Mouse (Mus musculus) intestine, postnatal 0 days (tissue): ENCODE data around the gene Astn1. TPM values are rescaled to one million over a fixed set of nuclear protein-coding genes. Genes with fewer than 3 reads are reported as not detected.

Source experiments
- ATAC-seq: fragments of 200-750 bp; cut with Nextera tagmentation; 2 replicates; pipeline ENCODE4 v1.8.0; 2017; ENCODE audit warnings: mild to moderate bottlenecking, moderate TSS enrichment, moderate library complexity
- H3K27ac ChIP-seq: fragments of 300-500 bp; sonication (generic); 2 replicates; pipeline ENCODE4 v1.5.1; 2014; ENCODE audit warnings: mild to moderate bottlenecking, low read depth, low read length, moderate library complexity
- H3K27me3 ChIP-seq: fragments of 300-500 bp; sonication (generic); replicated peaks from 2 replicates; pipeline ENCODE4 v1.6.1; 2014; ENCODE audit warnings: low read length, mixed read lengths; ENCODE audit not compliant: control insufficient read depth, insufficient read depth
- H3K36me3 ChIP-seq: fragments of 300-500 bp; sonication (generic); 2 replicates; pipeline ENCODE4 v1.6.1; 2014; ENCODE audit warnings: mild to moderate bottlenecking, moderate library complexity; ENCODE audit not compliant: control insufficient read depth, insufficient read depth
- H3K4me1 ChIP-seq: fragments of 300-500 bp; sonication (generic); replicated peaks from 2 replicates; pipeline ENCODE4 v1.6.1; 2014; ENCODE audit warnings: antibody characterized with exemption, low read length, mixed read lengths; ENCODE audit not compliant: control insufficient read depth, insufficient read depth
- H3K4me2 ChIP-seq: fragments of 300-500 bp; sonication (generic); replicated peaks from 2 replicates; pipeline ENCODE4 v1.6.1; 2014; ENCODE audit warnings: low read depth, mild to moderate bottlenecking, moderate library complexity
- H3K4me3 ChIP-seq: fragments of 300-500 bp; sonication (generic); 2 replicates; pipeline ENCODE4 v1.5.1; 2014; ENCODE audit warnings: low read depth, low read length
- H3K9ac ChIP-seq: fragments of 300-500 bp; sonication (generic); 2 replicates; pipeline ENCODE4 v1.6.1; 2014; ENCODE audit warnings: mild to moderate bottlenecking, low read depth, low read length
- H3K9me3 ChIP-seq: fragments of 300-500 bp; sonication (generic); 2 replicates; pipeline ENCODE4 v1.6.1; 2016; ENCODE audit warnings: mixed run types; ENCODE audit not compliant: control insufficient read depth
- CTCF ChIP-seq: sonication (generic); IDR thresholded peaks from 2 replicates; pipeline ENCODE4 v1.5.1; 2016; ENCODE audit warnings: low read depth, mild to moderate bottlenecking, control low read depth, antibody characterized with exemption, moderate library complexity
- WGBS: fragments of 180-500 bp; shearing (Covaris S2); extraction: QIAGEN DNeasy Blood & Tissue Kit; methylation state at CpG from one replicate; pipeline ENCODE4 v1.1.7; 2014; 5-methylcytosine and 5-hydroxymethylcytosine counted together
- polyA plus RNA-seq: library from polyadenylated mRNA; unstranded; fragments of >200 nt; fragmentation: Nextera tagmentation; extraction: Ambion mirVana; gene quantifications from 2 replicates; pipeline ENCODE4 v1.2.1, GENCODE M21; 2015

Astn1 gene
- polyA plus RNA-seq, 1 experiment from 2014 or later: 0.48 TPM

DNA sequence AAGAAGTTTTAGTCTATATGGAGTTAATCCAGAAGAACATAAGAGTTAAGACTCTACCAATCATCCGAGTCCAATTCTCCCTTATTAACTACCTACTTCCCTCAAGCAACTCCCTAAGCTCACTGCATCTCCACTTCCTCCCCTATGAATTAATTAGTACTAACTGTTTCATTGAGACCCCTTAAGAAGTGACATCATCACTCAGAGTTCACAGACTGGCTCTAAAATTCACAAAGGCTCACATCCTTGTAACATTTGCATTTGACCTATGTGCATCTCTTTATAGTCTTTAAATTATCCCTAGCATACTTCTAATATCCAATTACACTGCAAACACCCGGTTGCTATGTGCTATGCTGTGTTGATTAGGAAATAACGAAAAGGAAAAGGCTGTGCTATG is 174.1 kb downstream of the Astn1 start:
- 70% methylated on average over 3 of the region's 3 CpGs for WGBS
- Histone ChIP-seq H3K27me3 (no peaks in the 10 kb centered on the region), H3K4me3 (no peak overlapping the region), H3K4me1 (no peaks in the 10 kb centered on the region), H3K4me2 (no peak overlapping the region), H3K9ac (no peak overlapping the region), H3K27ac (no peak overlapping the region), H3K36me3 (no peaks in the 10 kb centered on the region), H3K9me3 (no peaks in the 10 kb centered on the region)
- TF ChIP-seq CTCF: no peak
- no peak for ATAC-seq

- WGBS: 48% methylated on average over 1 of the region's 1 CpGs
Observed at GRCm38 (mm10) chr1:158536867-158537266, 174.8 kb downstream of the Astn1 start.

DNA sequence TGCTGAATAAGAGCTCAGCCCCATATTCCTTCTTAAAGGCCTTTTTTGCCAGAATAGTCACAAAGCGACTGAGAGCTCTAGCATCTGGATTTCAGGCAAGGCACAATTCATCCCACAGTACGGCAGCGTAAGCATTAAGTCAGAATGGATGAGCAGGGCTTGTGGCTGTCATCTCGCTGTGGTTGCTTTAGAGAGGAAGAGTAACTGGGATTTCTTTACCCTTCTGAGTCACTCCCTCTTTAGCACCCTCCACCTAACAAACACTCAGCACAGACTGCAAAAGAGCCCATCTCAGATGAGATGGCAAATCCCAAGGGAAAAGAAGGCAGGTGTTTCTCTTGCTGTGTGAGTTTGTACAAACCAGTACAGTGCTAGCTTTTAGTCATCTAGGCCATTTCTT is 183.0 kb downstream of the Astn1 start:
- TF ChIP-seq CTCF: no peak
- Histone ChIP-seq H3K4me2 (no peak overlapping the region), H3K9me3 (no peaks in the 10 kb centered on the region), H3K27me3 (no peaks in the 10 kb centered on the region), H3K4me1 (no peaks in the 10 kb centered on the region), H3K9ac (no peak overlapping the region), H3K4me3 (no peak overlapping the region), H3K36me3 (no peaks in the 10 kb centered on the region), H3K27ac (no peak overlapping the region)
- WGBS: 79% methylated on average over 4 of the region's 4 CpGs
- no peak for ATAC-seq

More at GRCm38 (mm10) chr1:158536867-158537266, 174.8 kb downstream of the Astn1 start:
- Histone ChIP-seq H3K4me3 (no peak overlapping the region), H3K4me1 (no peaks in the 10 kb centered on the region), H3K36me3 (no peaks in the 10 kb centered on the region), H3K4me2 (no peak overlapping the region), H3K9ac (no peak overlapping the region), H3K27ac (no peak overlapping the region), H3K9me3 (no peaks in the 10 kb centered on the region), H3K27me3 (no peaks in the 10 kb centered on the region)
- ATAC-seq: no peak
- no peak for TF ChIP-seq CTCF

- TF ChIP-seq CTCF: no peak
- Histone ChIP-seq H3K4me2 (no peak overlapping the region), H3K4me1 (no peaks in the 10 kb centered on the region), H3K27me3 (no peaks in the 10 kb centered on the region), H3K36me3 (no peaks in the 10 kb centered on the region), H3K9me3 (no peaks in the 10 kb centered on the region), H3K27ac (no peak overlapping the region), H3K4me3 (no peak overlapping the region), H3K9ac (no peak overlapping the region)
- no peak for ATAC-seq
- 59% methylated on average over 4 of the region's 4 CpGs for WGBS
Observed at GRCm38 (mm10) chr1:158546513-158546912, 184.4 kb downstream of the Astn1 start.

DNA sequence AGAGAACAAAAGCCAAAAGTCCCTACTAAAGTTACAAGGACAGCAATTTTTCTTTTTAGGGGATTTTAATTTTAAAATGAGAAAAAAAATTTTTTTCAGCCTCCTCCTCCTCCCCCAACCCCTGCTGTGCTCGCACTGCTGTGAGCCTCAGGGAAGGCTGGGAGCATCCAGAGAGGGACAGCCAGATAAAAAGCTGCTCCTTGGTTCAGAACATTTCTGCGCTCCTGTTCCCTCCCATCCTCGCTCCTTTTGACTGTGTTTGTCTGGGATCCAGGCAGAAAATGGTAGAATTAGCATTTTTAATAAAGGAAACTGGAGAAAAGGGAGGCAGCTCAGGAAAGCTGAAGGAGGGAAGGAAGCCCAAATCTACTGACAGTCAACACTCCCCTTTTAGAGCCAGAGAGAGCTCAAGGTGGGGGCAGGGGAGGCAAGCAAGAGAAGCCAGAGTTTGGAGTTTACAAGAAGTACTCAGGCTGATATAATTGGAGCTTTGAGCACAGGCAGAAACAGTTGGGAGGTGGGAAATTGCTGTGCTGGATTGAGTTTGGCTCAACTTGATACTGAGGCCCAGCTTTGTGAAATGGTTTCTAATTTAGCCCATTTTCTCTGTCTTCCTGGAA is 185.6 kb downstream of the Astn1 start:
- no peak for ATAC-seq
- no peak overlapping the region for H3K27ac ChIP-seq
- no peaks in the 10 kb centered on the region for H3K4me1 ChIP-seq
- H3K9ac ChIP-seq: no peak overlapping the region
- H3K4me3 ChIP-seq: no peak overlapping the region
- no peaks in the 10 kb centered on the region for H3K9me3 ChIP-seq
- no peaks in the 10 kb centered on the region for H3K36me3 ChIP-seq
- no peak for TF ChIP-seq CTCF
- WGBS: 47% methylated on average over 3 of the region's 3 CpGs
- no peaks in the 10 kb centered on the region for H3K27me3 ChIP-seq
- no peak overlapping the region for H3K4me2 ChIP-seq

GRCm38 (mm10) chr1:158548319-158548718 is 186.2 kb downstream of the Astn1 start:
- Histone ChIP-seq H3K9ac (no peak overlapping the region), H3K9me3 (no peaks in the 10 kb centered on the region), H3K4me3 (no peak overlapping the region), H3K36me3 (no peaks in the 10 kb centered on the region), H3K27ac (no peak overlapping the region), H3K27me3 (no peaks in the 10 kb centered on the region), H3K4me2 (no peak overlapping the region), H3K4me1 (no peaks in the 10 kb centered on the region)
- no peak for TF ChIP-seq CTCF
- ATAC-seq: no peak
- WGBS: 87% methylated on average over 8 of the region's 8 CpGs

GRCm38 (mm10) chr1:158549616-158550015 is 187.5 kb downstream of the Astn1 start:
- H3K4me2 ChIP-seq: no peak overlapping the region
- H3K36me3 ChIP-seq: no peaks in the 10 kb centered on the region
- WGBS: 89% methylated on average over 2 of the region's 2 CpGs
- H3K9me3 ChIP-seq: no peaks in the 10 kb centered on the region
- no peaks in the 10 kb centered on the region for H3K4me1 ChIP-seq
- no peak overlapping the region for H3K4me3 ChIP-seq
- no peak for TF ChIP-seq CTCF
- no peaks in the 10 kb centered on the region for H3K27me3 ChIP-seq
- no peak overlapping the region for H3K27ac ChIP-seq
- no peak overlapping the region for H3K9ac ChIP-seq
- no peak for ATAC-seq
